ENCODE assay signal across 8 mouse cellular contexts in genomic region chr7:16923283-16924036, GRCm38 (mm10). TPM values are rescaled to one million over a fixed set of nuclear protein-coding genes. Genes with fewer than 3 reads are reported as not detected.
DNase-seq lines count a peak whose midpoint lies in the region; ATAC-seq and TF ChIP-seq lines count a peak whose summit lies in the region.

No protein-coding gene starts in this region.

- DNase-seq in kidney, postnatal 10 days = no peak
- peak; percentile 53 for DNase-seq in thymus, postnatal 25 days
- no peak for DNase-seq in gastrocnemius, postnatal 10 days

- H3K4me3 ChIP-seq in kidney, embryonic 14.5 days (ENCODE audit: low read length) = peak overlapping the region; percentile 97
- peak overlapping the region; percentile 80 for H3K4me3 ChIP-seq in bone marrow, adult 2 months (replicated peaks; ENCODE audit: control insufficient read depth, low read depth, low read length)
- H3K4me3 ChIP-seq in embryonic facial prominence, embryonic 15.5 days (replicated peaks) = peak overlapping the region; percentile 97
- peak overlapping the region; percentile 91 for H3K4me3 ChIP-seq in intestine, postnatal 0 days (ENCODE audit: low read depth, low read length)

- peaks cover 34% of the 10 kb centered on the region for H3K4me1 ChIP-seq in kidney, embryonic 14.5 days (ENCODE audit: control insufficient read depth, insufficient read depth, low read length)
- peaks cover 7% of the 10 kb centered on the region for H3K4me1 ChIP-seq in bone marrow, adult 2 months (ENCODE audit: control insufficient read depth, insufficient read depth, low read length)
- H3K4me1 ChIP-seq in embryonic facial prominence, embryonic 15.5 days = peaks cover 45% of the 10 kb centered on the region
- H3K4me1 ChIP-seq in intestine, postnatal 0 days (replicated peaks; ENCODE audit: control insufficient read depth, insufficient read depth, low read length) = peaks cover 9% of the 10 kb centered on the region; the same call in 1 of the 2 replicates

- peak overlapping the region; percentile 95 for H3K27ac ChIP-seq in kidney, embryonic 14.5 days (ENCODE audit: low read depth, low read length)
- H3K27ac ChIP-seq in bone marrow, adult 2 months (ENCODE audit: control insufficient read depth, insufficient read depth, low read depth, low read length, poor library complexity) = peak overlapping the region; percentile 97
- H3K27ac ChIP-seq in embryonic facial prominence, embryonic 15.5 days (replicated peaks) = peak overlapping the region; percentile 98
- H3K27ac ChIP-seq in intestine, postnatal 0 days (ENCODE audit: low read depth, low read length) = peak overlapping the region; percentile 94

- H3K9me3 ChIP-seq in kidney, embryonic 14.5 days (ENCODE audit: control insufficient read depth, low read length) = no peaks in the 10 kb centered on the region
- no peaks in the 10 kb centered on the region for H3K9me3 ChIP-seq in embryonic facial prominence, embryonic 15.5 days (replicated peaks)
- no peaks in the 10 kb centered on the region for H3K9me3 ChIP-seq in intestine, postnatal 0 days (ENCODE audit: control insufficient read depth)

- peak overlapping the region; percentile 96 for H3K9ac ChIP-seq in kidney, embryonic 14.5 days (ENCODE audit: low read depth, low read length)
- peak overlapping the region; percentile 98 for H3K9ac ChIP-seq in embryonic facial prominence, embryonic 15.5 days
- peak overlapping the region; percentile 80 for H3K9ac ChIP-seq in intestine, postnatal 0 days (ENCODE audit: low read depth, low read length)

- no peak for ATAC-seq in kidney, embryonic 14.5 days (ENCODE audit: low FRiP score, low TSS enrichment)
- ATAC-seq in embryonic facial prominence, embryonic 15.5 days (ENCODE audit: insufficient number of reproducible peaks, low FRiP score, low TSS enrichment, low read depth) = no peak
- no peak for ATAC-seq in intestine, postnatal 0 days
- peak; percentile 8 for ATAC-seq in megakaryocyte-erythroid progenitor cell, adult 5-6 weeks (replicated peaks; ENCODE audit: low FRiP score, low TSS enrichment, poor library complexity, severe bottlenecking)

- H3K4me2 ChIP-seq in kidney, embryonic 14.5 days (replicated peaks; ENCODE audit: low read depth, low read length) = peak overlapping the region; percentile 75
- peak overlapping the region; percentile 67 for H3K4me2 ChIP-seq in embryonic facial prominence, embryonic 15.5 days (replicated peaks)
- peak overlapping the region; percentile 84 for H3K4me2 ChIP-seq in intestine, postnatal 0 days (replicated peaks; ENCODE audit: low read depth)

- TF ChIP-seq CTCF in bone marrow, adult 2 months (IDR thresholded peaks at IDR 0.05; ENCODE audit: control insufficient read depth, insufficient read depth, low read length) = no peak
- TF ChIP-seq CTCF in intestine, postnatal 0 days (IDR thresholded peaks at IDR 0.05; ENCODE audit: low read depth) = no peak

- H3K36me3 ChIP-seq in kidney, embryonic 14.5 days (ENCODE audit: control insufficient read depth, insufficient read depth, low read length) = peaks cover 17% of the 10 kb centered on the region
- H3K36me3 ChIP-seq in embryonic facial prominence, embryonic 15.5 days = peaks cover 7% of the 10 kb centered on the region
- peaks cover 6% of the 10 kb centered on the region; the same call in 1 of the 2 replicates for H3K36me3 ChIP-seq in intestine, postnatal 0 days (ENCODE audit: control insufficient read depth, insufficient read depth)

- no peaks in the 10 kb centered on the region for H3K27me3 ChIP-seq in kidney, embryonic 14.5 days (ENCODE audit: control insufficient read depth, insufficient read depth, low read length)
- H3K27me3 ChIP-seq in embryonic facial prominence, embryonic 15.5 days = no peaks in the 10 kb centered on the region
- H3K27me3 ChIP-seq in intestine, postnatal 0 days (replicated peaks; ENCODE audit: control insufficient read depth, insufficient read depth, low read length) = no peaks in the 10 kb centered on the region

- under 1% methylated on average over 52 of the region's 57 CpGs for WGBS in kidney, embryonic 14.5 days
- 1% methylated on average over 50 of the region's 57 CpGs for WGBS in bone marrow, adult 2 months
- under 1% methylated on average over 56 of the region's 57 CpGs for WGBS in embryonic facial prominence, embryonic 15.5 days
- under 1% methylated on average over 54 of the region's 57 CpGs for WGBS in intestine, postnatal 0 days

- peak; percentile 53; the same call in 1 of the 2 replicates for TF ChIP-seq POLR2A in bone marrow, adult 2 months (IDR thresholded peaks at IDR 0.05; ENCODE audit: borderline replicate concordance, control insufficient read depth, low read depth, low read length)

RNA-seq across cellular contexts. Expression of gene Calm3, which starts 0.5 kb away (rescaled TPM):
- polyA plus RNA-seq in kidney, embryonic 14.5 days (2014; fragmentation: Nextera tagmentation; extraction: Ambion mirVana) = 156 and 198 TPM in 2 replicates
- 307 and 376 TPM in 2 replicates for polyA plus RNA-seq in bone marrow, adult 2 months (2011; ENCODE audit: insufficient read depth, insufficient read length, low replicate concordance, missing spikeins)
- polyA plus RNA-seq in embryonic facial prominence, embryonic 15.5 days (2015; fragmentation: Nextera tagmentation; extraction: Ambion mirVana) = 117 and 138 TPM in 2 replicates
- polyA plus RNA-seq in intestine, postnatal 0 days (2015; fragmentation: Nextera tagmentation; extraction: Ambion mirVana) = 236 and 241 TPM in 2 replicates
- total RNA-seq in megakaryocyte-erythroid progenitor cell, adult 5-6 weeks (2014; fragmentation: Nextera tagmentation) = 291 and 377 TPM in 2 replicates
- total RNA-seq in megakaryocyte-erythroid progenitor cell, adult 5-6 weeks (2017) = 512 and 515 TPM in 2 replicates
- 100 to 1,000 TPM; 255 to 271 TPM for total RNA-seq in gastrocnemius, postnatal 10 days (2021)

RNA-seq across cellular contexts. Expression of gene Ptgir, which starts 17.2 kb away (rescaled TPM):
- polyA plus RNA-seq in kidney, embryonic 14.5 days (2014; fragmentation: Nextera tagmentation; extraction: Ambion mirVana) = 0.67 and 1.4 TPM in 2 replicates
- 8.3 and 13.0 TPM in 2 replicates for polyA plus RNA-seq in bone marrow, adult 2 months (2011; ENCODE audit: insufficient read depth, insufficient read length, low replicate concordance, missing spikeins)
- 2.5 and 3.1 TPM in 2 replicates for polyA plus RNA-seq in embryonic facial prominence, embryonic 15.5 days (2015; fragmentation: Nextera tagmentation; extraction: Ambion mirVana)
- polyA plus RNA-seq in intestine, postnatal 0 days (2015; fragmentation: Nextera tagmentation; extraction: Ambion mirVana) = 1.7 and 1.8 TPM in 2 replicates
- not detected in 2 replicates for total RNA-seq in megakaryocyte-erythroid progenitor cell, adult 5-6 weeks (2014; fragmentation: Nextera tagmentation)
- not detected in 2 replicates for total RNA-seq in megakaryocyte-erythroid progenitor cell, adult 5-6 weeks (2017)
- 1 to 10 TPM; 1.8 to 2.9 TPM for total RNA-seq in gastrocnemius, postnatal 10 days (2021)

RNA-seq across cellular contexts. Expression of gene Pnmal2, which starts 21.0 kb away (rescaled TPM):
- polyA plus RNA-seq in kidney, embryonic 14.5 days (2014; fragmentation: Nextera tagmentation; extraction: Ambion mirVana) = 2.5 and 5.5 TPM in 2 replicates
- polyA plus RNA-seq in bone marrow, adult 2 months (2011; ENCODE audit: insufficient read depth, insufficient read length, low replicate concordance, missing spikeins) = not detected in 2 replicates
- 22.4 and 26.0 TPM in 2 replicates for polyA plus RNA-seq in embryonic facial prominence, embryonic 15.5 days (2015; fragmentation: Nextera tagmentation; extraction: Ambion mirVana)
- 3.3 and 3.6 TPM in 2 replicates for polyA plus RNA-seq in intestine, postnatal 0 days (2015; fragmentation: Nextera tagmentation; extraction: Ambion mirVana)
- total RNA-seq in megakaryocyte-erythroid progenitor cell, adult 5-6 weeks (2014; fragmentation: Nextera tagmentation) = not detected in 2 replicates
- not detected in 2 replicates for total RNA-seq in megakaryocyte-erythroid progenitor cell, adult 5-6 weeks (2017)
- total RNA-seq in gastrocnemius, postnatal 10 days (2021) = 10 to 100 TPM; 20.6 to 24.5 TPM

RNA-seq across cellular contexts. Expression of gene Gng8, which starts 31.9 kb away (rescaled TPM):
- polyA plus RNA-seq in kidney, embryonic 14.5 days (2014; fragmentation: Nextera tagmentation; extraction: Ambion mirVana) = 7.5 TPM in 2 replicates
- not detected in 2 replicates for polyA plus RNA-seq in bone marrow, adult 2 months (2011; ENCODE audit: insufficient read depth, insufficient read length, low replicate concordance, missing spikeins)
- polyA plus RNA-seq in embryonic facial prominence, embryonic 15.5 days (2015; fragmentation: Nextera tagmentation; extraction: Ambion mirVana) = 27.8 and 36.3 TPM in 2 replicates
- polyA plus RNA-seq in intestine, postnatal 0 days (2015; fragmentation: Nextera tagmentation; extraction: Ambion mirVana) = 4.7 and 5.3 TPM in 2 replicates
- not detected in 2 replicates for total RNA-seq in megakaryocyte-erythroid progenitor cell, adult 5-6 weeks (2014; fragmentation: Nextera tagmentation)
- total RNA-seq in megakaryocyte-erythroid progenitor cell, adult 5-6 weeks (2017) = 2.6 TPM in 1 of 2 replicates, not detected in the other
- total RNA-seq in gastrocnemius, postnatal 10 days (2021) = 1 to 10 TPM; 1.3 to 2.7 TPM

RNA-seq across cellular contexts. Expression of gene Pnmal1, which starts 36.0 kb away (rescaled TPM):
- polyA plus RNA-seq in kidney, embryonic 14.5 days (2014; fragmentation: Nextera tagmentation; extraction: Ambion mirVana) = 0.51 and 0.74 TPM in 2 replicates
- polyA plus RNA-seq in bone marrow, adult 2 months (2011; ENCODE audit: insufficient read depth, insufficient read length, low replicate concordance, missing spikeins) = not detected in 2 replicates
- 1.8 and 2.9 TPM in 2 replicates for polyA plus RNA-seq in embryonic facial prominence, embryonic 15.5 days (2015; fragmentation: Nextera tagmentation; extraction: Ambion mirVana)
- 2.0 and 2.2 TPM in 2 replicates for polyA plus RNA-seq in intestine, postnatal 0 days (2015; fragmentation: Nextera tagmentation; extraction: Ambion mirVana)
- total RNA-seq in megakaryocyte-erythroid progenitor cell, adult 5-6 weeks (2014; fragmentation: Nextera tagmentation) = not detected in 2 replicates
- total RNA-seq in megakaryocyte-erythroid progenitor cell, adult 5-6 weeks (2017) = not detected in 2 replicates
- total RNA-seq in gastrocnemius, postnatal 10 days (2021) = under 1 TPM; 0.16 to 0.21 TPM
